Mouse (Mus musculus): ENCODE measurements at regions not wholly inside any gene's neighbourhood (a gene's known extent, or its start where the extent isn't known, plus 50 kb on each side); places are given as distances from the start of the nearest gene placed in this dataset.

DNA sequence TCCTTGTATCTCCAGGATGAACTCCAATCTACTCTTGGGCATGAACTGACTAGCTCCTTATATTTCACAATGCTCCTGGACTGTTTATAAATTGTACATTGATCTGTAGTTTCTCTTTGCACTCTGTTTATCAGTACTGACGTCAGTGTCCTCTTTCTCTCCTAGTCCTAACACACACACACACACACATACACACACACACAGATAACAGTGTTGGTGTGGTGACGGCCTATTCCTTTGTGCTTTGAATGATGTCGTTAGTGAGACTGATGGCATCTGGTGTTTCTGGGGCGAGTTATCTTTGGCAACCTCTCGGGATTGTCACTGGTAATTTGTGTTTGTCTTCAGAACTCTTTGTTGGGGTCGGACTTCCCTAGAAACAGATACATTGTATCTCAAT is 50.0 kb upstream of the Rbms1 start:
- Histone ChIP-seq H3K9me3 (replicated peaks; ENCODE audit: control insufficient read depth, insufficient read depth, low read length, poor library complexity, severe bottlenecking) (no peaks in the 10 kb centered on the region; the same call in 1 of the 2 replicates), H3K9ac (ENCODE audit: low read depth, poor library complexity, severe bottlenecking) (no peak overlapping the region), H3K4me1 (ENCODE audit: control insufficient read depth, insufficient read depth, low read length) (no peaks in the 10 kb centered on the region), H3K27me3 (ENCODE audit: control insufficient read depth, insufficient read depth, low read length, poor library complexity, severe bottlenecking) (no peaks in the 10 kb centered on the region), H3K27ac (ENCODE audit: insufficient read depth, low read length) (no peak overlapping the region), H3K4me3 (ENCODE audit: low read depth, low read length) (no peak overlapping the region), H3K36me3 (ENCODE audit: control insufficient read depth, insufficient read depth, low read length, poor library complexity, severe bottlenecking) (no peaks in the 10 kb centered on the region)
- TF ChIP-seq EP300 (IDR thresholded peaks at IDR 0.05; ENCODE audit: insufficient read depth, low read depth, low read length), result no peak
- no peak for TF ChIP-seq CTCF (IDR thresholded peaks at IDR 0.05; ENCODE audit: low read depth, low read length)
- no peak for TF ChIP-seq POLR2A (IDR thresholded peaks at IDR 0.05; ENCODE audit: insufficient read depth, low read length)

Measured in ES-Bruce4 (cell line).